Mouse (Mus musculus) gastrocnemius, postnatal 4 days (tissue): ENCODE results near the gene Scd4. TPM values are rescaled to one million over a fixed set of nuclear protein-coding genes. Genes with fewer than 3 reads are reported as not detected.

ENCODE experiments used
- DNase-seq, 2 experiments: peaks; one replicate each; pipeline ENCODE4 v3.0.0; 2021 to 2022; ENCODE audit warnings: low spot score in 2 of 2, mixed read lengths in 2 of 2
- microRNA-seq: library from miRNA; unstranded; fragments of <30 nt; microRNA quantifications from one replicate; pipeline ENCODE4 v1.2.0, GENCODE M21; 2021
- total RNA-seq, 2 experiments: library from RNA; stranded (reverse); gene quantifications; 2 replicates each; pipeline ENCODE4 v1.2.3; 2021

The Scd4 gene
- total RNA-seq, 2 experiments from 2014 or later: 0.62 to 0.71 TPM

- no peak for DNase-seq
Measured at GRCm38 (mm10) chr19:44377629-44378375, 44.9 kb downstream of the Scd4 start.

GRCm38 (mm10) chr19:44379090-44379489, 46.2 kb downstream of the Scd4 start:
- no peak for DNase-seq

GRCm38 (mm10) chr19:44380065-44380464, 47.2 kb downstream of the Scd4 start:
- DNase-seq: no peak

GRCm38 (mm10) chr19:44382682-44383321, 49.9 kb downstream of the Scd4 start:
- no peak for DNase-seq

GRCm38 (mm10) chr19:44385887-44386498, 53.1 kb downstream of the Scd4 start:
- DNase-seq: no peak

GRCm38 (mm10) chr19:44387089-44387671, 54.3 kb downstream of the Scd4 start:
- DNase-seq: no peak

- DNase-seq: no peak
Measured at GRCm38 (mm10) chr19:44387746-44388474, 55.0 kb downstream of the Scd4 start.

GRCm38 (mm10) chr19:44388475-44389428, 55.9 kb downstream of the Scd4 start:
- DNase-seq: peak; percentile 87 to 95

GRCm38 (mm10) chr19:44389507-44389906, 56.6 kb downstream of the Scd4 start:
- no peak for DNase-seq

GRCm38 (mm10) chr19:44391856-44392255, 59.0 kb downstream of the Scd4 start:
- DNase-seq: no peak

- DNase-seq: no peak
Measured at GRCm38 (mm10) chr19:44392339-44393009, 59.6 kb downstream of the Scd4 start.

GRCm38 (mm10) chr19:44393962-44394422, 61.1 kb downstream of the Scd4 start:
- no peak for DNase-seq

GRCm38 (mm10) chr19:44394972-44395371, 62.1 kb downstream of the Scd4 start:
- DNase-seq: no peak

Small RNA genes within 50 kb of the gene (microRNA-seq; reads per million reads assigned to microRNA genes)
- not detected for gene Mir5114

Other genes starting within 250 kb of the Scd4 start
- gene Chuk, start 225.6 kb upstream of the Scd4 start, total RNA-seq: 10 to 100 TPM; 21.8 to 30.1 TPM
- 10 to 100 TPM; 11.2 to 12.7 TPM for gene Cwf19l1, start 197.2 kb upstream of the Scd4 start, total RNA-seq
- 10 to 100 TPM; 23.0 to 23.1 TPM for gene Bloc1s2, start 186.6 kb upstream of the Scd4 start, total RNA-seq
- gene Pkd2l1, start 140.7 kb upstream of the Scd4 start, total RNA-seq: not detected
- not detected for gene Scd3, start 129.8 kb upstream of the Scd4 start, total RNA-seq
- 10 to 100 TPM; 81.6 to 87.3 TPM for gene Scd2, start 39.4 kb upstream of the Scd4 start, total RNA-seq
- 10 to 100 TPM; 26.1 to 33.2 TPM for gene Scd1, start 74.8 kb downstream of the Scd4 start, total RNA-seq
- gene Wnt8b, start 160.4 kb downstream of the Scd4 start, total RNA-seq: not detected
- 1 to 10 TPM; 3.1 to 3.3 TPM for gene Sec31b, start 212.8 kb downstream of the Scd4 start, total RNA-seq
- gene Gm20538, start 219.7 kb downstream of the Scd4 start, total RNA-seq: not detected
- gene Ndufb8, start 222.3 kb downstream of the Scd4 start, total RNA-seq: 100 to 1,000 TPM; 534 to 566 TPM
- 100 to 1,000 TPM; 110 to 121 TPM for gene Hif1an, start 229.8 kb downstream of the Scd4 start, total RNA-seq